Mouse (Mus musculus): ENCODE measurements at regions not wholly inside any gene's neighbourhood (a gene's known extent, or its start where the extent isn't known, plus 50 kb on each side); places are given as distances from the start of the nearest gene placed in this dataset.

DNA sequence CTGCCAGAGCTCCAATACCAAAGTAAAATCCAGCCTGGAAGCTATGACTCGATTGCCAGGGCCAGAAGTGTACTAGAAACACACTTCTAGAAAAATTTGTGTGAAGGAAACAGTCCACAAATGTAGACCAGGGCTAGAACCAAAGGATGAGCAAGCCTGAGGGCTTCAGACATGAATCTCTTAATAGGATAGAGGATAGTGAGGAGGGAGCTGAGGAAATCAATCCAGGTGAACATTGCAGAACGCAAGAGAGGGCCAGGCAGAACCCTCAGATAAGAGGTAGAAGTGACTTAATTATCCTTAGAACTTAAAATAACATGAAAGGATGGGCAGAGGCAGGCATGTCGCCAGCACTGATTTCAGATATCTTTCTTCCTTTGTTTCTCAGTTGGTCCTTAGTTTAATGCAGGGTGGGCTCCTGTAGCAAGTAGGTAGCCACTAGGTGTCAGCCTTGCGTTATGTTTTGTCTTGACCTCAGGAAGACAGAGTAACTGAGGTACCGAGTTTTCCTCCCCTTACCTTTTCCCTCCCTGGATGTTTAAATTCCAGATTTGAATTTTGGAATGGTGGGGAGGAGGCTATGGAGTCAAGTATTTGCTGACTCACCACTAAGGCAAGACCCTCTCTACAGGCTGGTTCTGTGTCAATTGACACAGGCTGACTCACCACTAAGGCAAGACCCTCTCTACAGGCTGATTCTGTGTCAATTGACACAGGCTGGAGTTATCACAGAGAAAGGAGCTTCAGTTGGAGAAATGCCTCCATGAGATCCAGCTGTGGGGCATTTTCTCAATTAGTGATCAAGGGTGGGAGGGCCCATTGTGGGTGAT, 52.2 kb upstream of the Cp start:
- no peaks in the 10 kb centered on the region for H3K9me3 ChIP-seq (ENCODE audit: low read length)
- H3K4me2 ChIP-seq (ENCODE audit: low read depth, low read length) = no peak overlapping the region
- ATAC-seq (peak; percentile 68), DNase-seq (peak; percentile 55)
- no peak overlapping the region for H3K27ac ChIP-seq (ENCODE audit: low read depth)
- no peaks in the 10 kb centered on the region for H3K4me1 ChIP-seq (ENCODE audit: insufficient read depth)
- no peaks in the 10 kb centered on the region for H3K36me3 ChIP-seq (replicated peaks; ENCODE audit: insufficient read depth, low read length)
- no peak overlapping the region for H3K4me3 ChIP-seq (ENCODE audit: low read depth, low read length)
- no peak overlapping the region for H3K9ac ChIP-seq (replicated peaks)
- H3K27me3 ChIP-seq (ENCODE audit: insufficient read depth, low read length) = no peaks in the 10 kb centered on the region
- TF ChIP-seq CTCF (IDR thresholded peaks at IDR 0.05; ENCODE audit: low read depth) (peak; percentile 81), EP300 (IDR thresholded peaks at IDR 0.05; ENCODE audit: low read depth) (no peak)
- WGBS (ENCODE audit: insufficient replicate concordance) = 26% methylated on average over 5 of the region's 5 CpGs

All from liver, postnatal 0 days (tissue).